Mouse (Mus musculus): ENCODE measurements at regions not wholly inside any gene's neighbourhood (a gene's known extent, or its start where the extent isn't known, plus 50 kb on each side); places are given as distances from the start of the nearest gene placed in this dataset.
A peak's percentile ranks its signal among the peaks of the same experiment; 100 is the strongest.

DNA sequence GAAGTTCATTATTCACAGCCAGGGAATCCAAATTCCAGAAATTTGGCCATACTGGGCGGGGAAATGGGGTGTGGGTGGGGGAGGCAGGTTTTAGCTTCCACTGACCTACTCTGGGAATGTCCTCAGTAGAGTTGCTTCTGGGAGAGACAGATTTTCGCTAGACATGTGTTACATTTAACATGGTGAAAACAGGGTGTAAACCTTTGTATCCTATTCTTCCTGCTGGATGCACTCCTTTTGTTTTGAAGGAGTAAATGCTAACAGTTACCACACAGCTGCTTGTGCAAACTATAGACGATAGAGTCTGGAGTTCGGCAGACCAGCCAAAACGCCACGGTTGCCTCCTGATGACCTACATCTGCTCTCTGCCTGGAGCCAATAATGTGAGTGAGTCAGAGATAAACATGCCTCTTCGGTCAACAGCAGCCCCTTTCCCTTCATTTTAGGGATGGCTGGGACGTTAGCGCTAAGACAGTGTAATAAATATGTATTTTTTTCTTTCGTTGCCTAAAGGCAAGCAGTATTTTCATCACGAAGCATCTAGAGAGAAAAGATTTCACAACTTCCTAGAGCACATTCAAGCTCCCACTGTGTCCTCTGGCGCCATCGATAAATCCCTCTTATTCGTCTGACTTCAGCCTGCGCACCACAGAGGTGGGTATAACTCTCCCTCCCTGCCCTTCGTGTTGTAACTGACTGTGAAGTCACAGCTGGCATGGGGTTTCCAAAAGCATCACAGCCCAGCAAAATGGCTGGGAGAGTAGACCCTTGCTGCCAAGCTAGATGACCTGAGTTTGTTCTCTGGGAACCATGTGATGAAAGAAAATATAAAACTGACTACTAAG is 207.1 kb upstream of the Pde3a start:
- no peaks in the 10 kb centered on the region for H3K27me3 ChIP-seq (replicated peaks)
- no peaks in the 10 kb centered on the region for H3K36me3 ChIP-seq (replicated peaks)
- H3K4me3 ChIP-seq: no peak overlapping the region
- no peaks in the 10 kb centered on the region for H3K9me3 ChIP-seq
- no peak overlapping the region for H3K4me2 ChIP-seq
- H3K4me1 ChIP-seq: peaks cover 3% of the 10 kb centered on the region; the same call in 1 of the 2 replicates
- 70% methylated on average over 16 of the region's 16 CpGs for WGBS
- peak; percentile 20; the same call in 1 of the 2 replicates for ATAC-seq (replicated peaks)
- H3K9ac ChIP-seq: no peak overlapping the region
- H3K27ac ChIP-seq: no peak overlapping the region

DNA sequence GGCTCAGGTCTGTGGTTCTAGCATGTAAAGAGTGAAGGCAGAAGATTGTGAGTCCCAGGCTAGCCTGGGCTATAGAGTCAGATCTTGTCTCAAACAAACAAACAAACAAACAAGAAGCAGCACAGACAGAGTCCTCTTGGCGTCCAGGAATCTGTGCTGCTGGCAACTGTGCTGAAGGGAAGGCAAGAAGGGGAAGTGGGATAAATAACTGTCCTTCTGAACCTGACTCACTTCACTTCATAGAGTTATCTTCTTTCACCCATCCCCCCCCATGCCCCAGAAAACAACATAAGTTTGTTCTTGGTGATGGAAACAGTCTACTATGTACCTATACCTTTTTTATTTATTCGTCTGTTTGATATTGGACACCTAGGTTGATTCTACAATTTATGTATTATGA is 200.8 kb upstream of the Pde3a start:
- no peak overlapping the region for H3K9ac ChIP-seq
- ATAC-seq (replicated peaks): no peak
- H3K36me3 ChIP-seq (replicated peaks): no peaks in the 10 kb centered on the region
- no peak overlapping the region for H3K4me3 ChIP-seq
- H3K4me1 ChIP-seq: no peaks in the 10 kb centered on the region; the same call in 1 of the 2 replicates
- no peak overlapping the region for H3K27ac ChIP-seq
- H3K4me2 ChIP-seq: no peak overlapping the region
- no peaks in the 10 kb centered on the region for H3K9me3 ChIP-seq
- H3K27me3 ChIP-seq (replicated peaks): no peaks in the 10 kb centered on the region
- 97% methylated on average over 2 of the region's 2 CpGs for WGBS

- Histone ChIP-seq H3K4me1 (no peaks in the 10 kb centered on the region; the same call in 1 of the 2 replicates), H3K27ac (0 out of 2 replicates have a peak overlapping the region, but pooled peaks have one; percentile 2), H3K9me3 (no peaks in the 10 kb centered on the region), H3K9ac (no peak overlapping the region), H3K4me3 (no peak overlapping the region), H3K36me3 (replicated peaks) (no peaks in the 10 kb centered on the region), H3K27me3 (replicated peaks) (no peaks in the 10 kb centered on the region), H3K4me2 (no peak overlapping the region)
- ATAC-seq (replicated peaks): 0 out of 2 replicates have a peak, but pooled peaks have one; percentile 62
- 53% methylated on average over 11 of the region's 11 CpGs for WGBS
These were observed 198.9 kb upstream of the Pde3a start for GRCm38 (mm10) chr6:141050038-141050684.

DNA sequence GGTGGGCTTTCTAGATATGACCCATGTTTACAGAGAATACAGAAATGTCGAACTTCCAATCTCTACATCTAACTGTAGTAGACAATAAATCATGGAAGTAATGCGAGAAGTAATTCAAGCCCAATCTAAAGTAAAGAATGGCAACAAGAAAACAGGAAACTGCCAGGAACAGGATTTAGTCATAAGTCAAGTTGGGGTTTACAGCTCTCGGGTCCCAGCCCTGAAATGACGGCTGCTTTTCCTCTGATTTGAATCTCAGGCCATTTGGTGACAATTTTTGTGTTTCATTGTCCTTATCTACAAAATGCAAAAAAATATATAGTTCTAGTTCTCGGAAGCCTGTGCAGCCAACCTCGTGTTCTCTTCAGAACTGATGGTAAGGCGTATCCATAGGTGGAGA is 195.0 kb upstream of the Pde3a start:
- no peaks in the 10 kb centered on the region; the same call in 1 of the 2 replicates for H3K4me1 ChIP-seq
- no peak overlapping the region for H3K27ac ChIP-seq
- H3K4me2 ChIP-seq: no peak overlapping the region
- no peaks in the 10 kb centered on the region for H3K9me3 ChIP-seq
- H3K9ac ChIP-seq: no peak overlapping the region
- no peak overlapping the region for H3K4me3 ChIP-seq
- no peaks in the 10 kb centered on the region for H3K27me3 ChIP-seq (replicated peaks)
- no peak for ATAC-seq (replicated peaks)
- no peaks in the 10 kb centered on the region for H3K36me3 ChIP-seq (replicated peaks)
- 90% methylated on average over 7 of the region's 7 CpGs for WGBS

GRCm38 (mm10) chr6:141059250-141059916 is 189.7 kb upstream of the Pde3a start:
- H3K27ac ChIP-seq: no peak overlapping the region
- H3K27me3 ChIP-seq (replicated peaks): no peaks in the 10 kb centered on the region
- H3K4me2 ChIP-seq: no peak overlapping the region
- no peaks in the 10 kb centered on the region for H3K36me3 ChIP-seq (replicated peaks)
- no peak overlapping the region for H3K9ac ChIP-seq
- H3K9me3 ChIP-seq: no peaks in the 10 kb centered on the region
- WGBS: 94% methylated on average over 11 of the region's 11 CpGs
- H3K4me1 ChIP-seq: no peaks in the 10 kb centered on the region
- no peak for ATAC-seq (replicated peaks)
- H3K4me3 ChIP-seq: no peak overlapping the region

DNA sequence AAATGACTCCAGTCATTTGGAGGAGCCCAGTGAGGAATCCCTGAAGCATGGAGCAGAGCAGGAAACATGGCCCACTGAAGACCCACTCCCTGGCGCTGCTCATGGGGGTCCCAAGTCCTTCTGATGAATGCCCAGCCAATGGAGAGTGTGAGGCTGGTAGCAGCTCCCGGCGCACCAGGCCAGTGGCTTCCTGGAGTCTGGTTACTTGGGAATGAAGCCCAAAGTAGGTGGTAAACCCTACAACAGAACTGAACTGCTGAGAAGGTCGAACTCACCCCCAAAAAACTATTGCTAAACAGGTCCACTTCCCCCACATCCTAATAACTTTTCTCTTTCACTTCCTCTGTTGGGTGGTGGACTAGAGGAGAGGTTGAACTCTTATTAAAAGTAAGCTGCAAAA is 183.3 kb upstream of the Pde3a start:
- 79% methylated on average over 4 of the region's 4 CpGs for WGBS
- no peak for ATAC-seq (replicated peaks)
- H3K9me3 ChIP-seq: no peaks in the 10 kb centered on the region

GRCm38 (mm10) chr6:141068861-141069467 is 180.1 kb upstream of the Pde3a start:
- Histone ChIP-seq H3K4me1 (no peaks in the 10 kb centered on the region), H3K27ac (no peak overlapping the region), H3K4me3 (no peak overlapping the region), H3K27me3 (replicated peaks) (no peaks in the 10 kb centered on the region), H3K9ac (no peak overlapping the region), H3K36me3 (replicated peaks) (no peaks in the 10 kb centered on the region), H3K9me3 (no peaks in the 10 kb centered on the region), H3K4me2 (no peak overlapping the region)
- WGBS: 30% methylated on average over 6 of the region's 6 CpGs
- ATAC-seq (replicated peaks): no peak; the same call in 1 of the 2 replicates

More for the DNA sequence above, 183.3 kb upstream of the Pde3a start:
- Histone ChIP-seq H3K4me1 (no peaks in the 10 kb centered on the region), H3K9ac (no peak overlapping the region), H3K4me3 (no peak overlapping the region), H3K27me3 (replicated peaks) (no peaks in the 10 kb centered on the region), H3K4me2 (no peak overlapping the region), H3K27ac (no peak overlapping the region), H3K36me3 (replicated peaks) (no peaks in the 10 kb centered on the region)

GRCm38 (mm10) chr6:141069896-141070295 is 179.2 kb upstream of the Pde3a start:
- Histone ChIP-seq H3K27me3 (replicated peaks) (no peaks in the 10 kb centered on the region), H3K36me3 (replicated peaks) (no peaks in the 10 kb centered on the region), H3K4me1 (no peaks in the 10 kb centered on the region), H3K9me3 (no peaks in the 10 kb centered on the region), H3K9ac (no peak overlapping the region), H3K4me2 (no peak overlapping the region), H3K27ac (no peak overlapping the region), H3K4me3 (no peak overlapping the region)
- no peak for ATAC-seq (replicated peaks)
- WGBS: 94% methylated on average over 6 of the region's 6 CpGs

GRCm38 (mm10) chr6:141071507-141071906 is 177.6 kb upstream of the Pde3a start:
- no peaks in the 10 kb centered on the region for H3K9me3 ChIP-seq
- 89% methylated on average over 2 of the region's 2 CpGs for WGBS
- no peak overlapping the region for H3K4me3 ChIP-seq
- no peaks in the 10 kb centered on the region for H3K27me3 ChIP-seq (replicated peaks)
- no peak overlapping the region for H3K27ac ChIP-seq
- H3K4me2 ChIP-seq: no peak overlapping the region
- H3K36me3 ChIP-seq (replicated peaks): no peaks in the 10 kb centered on the region
- no peaks in the 10 kb centered on the region for H3K4me1 ChIP-seq
- no peak overlapping the region for H3K9ac ChIP-seq
- ATAC-seq (replicated peaks): no peak

- WGBS: 64% methylated on average over 9 of the region's 9 CpGs
- H3K9ac ChIP-seq: no peak overlapping the region
- H3K4me3 ChIP-seq: no peak overlapping the region
- no peaks in the 10 kb centered on the region for H3K9me3 ChIP-seq
- H3K4me2 ChIP-seq: no peak overlapping the region
- no peaks in the 10 kb centered on the region for H3K27me3 ChIP-seq (replicated peaks)
- ATAC-seq (replicated peaks): no peak
- H3K27ac ChIP-seq: no peak overlapping the region
- H3K36me3 ChIP-seq (replicated peaks): no peaks in the 10 kb centered on the region
- H3K4me1 ChIP-seq: no peaks in the 10 kb centered on the region
These were observed 157.8 kb upstream of the Pde3a start for GRCm38 (mm10) chr6:141091076-141091780.

- no peak for ATAC-seq (replicated peaks)
- H3K36me3 ChIP-seq (replicated peaks): no peaks in the 10 kb centered on the region
- H3K4me2 ChIP-seq: no peak overlapping the region
- no peak overlapping the region for H3K9ac ChIP-seq
- 85% methylated on average over 6 of the region's 6 CpGs for whole genome bisulfite sequencing
- no peak overlapping the region for H3K4me3 ChIP-seq
- H3K4me1 ChIP-seq: no peaks in the 10 kb centered on the region
- H3K27me3 ChIP-seq (replicated peaks): no peaks in the 10 kb centered on the region
- no peak overlapping the region for H3K27ac ChIP-seq
- no peaks in the 10 kb centered on the region for H3K9me3 ChIP-seq
These were observed 157.3 kb upstream of the Pde3a start for GRCm38 (mm10) chr6:141091781-141092140.

Measured in midbrain, embryonic 15.5 days (tissue).